Mouse (Mus musculus): Measurements from ENCODE around the gene Btg1.
A peak's percentile ranks its signal among the peaks of the same experiment; 100 is the strongest.

Gene Btg1

DNA sequence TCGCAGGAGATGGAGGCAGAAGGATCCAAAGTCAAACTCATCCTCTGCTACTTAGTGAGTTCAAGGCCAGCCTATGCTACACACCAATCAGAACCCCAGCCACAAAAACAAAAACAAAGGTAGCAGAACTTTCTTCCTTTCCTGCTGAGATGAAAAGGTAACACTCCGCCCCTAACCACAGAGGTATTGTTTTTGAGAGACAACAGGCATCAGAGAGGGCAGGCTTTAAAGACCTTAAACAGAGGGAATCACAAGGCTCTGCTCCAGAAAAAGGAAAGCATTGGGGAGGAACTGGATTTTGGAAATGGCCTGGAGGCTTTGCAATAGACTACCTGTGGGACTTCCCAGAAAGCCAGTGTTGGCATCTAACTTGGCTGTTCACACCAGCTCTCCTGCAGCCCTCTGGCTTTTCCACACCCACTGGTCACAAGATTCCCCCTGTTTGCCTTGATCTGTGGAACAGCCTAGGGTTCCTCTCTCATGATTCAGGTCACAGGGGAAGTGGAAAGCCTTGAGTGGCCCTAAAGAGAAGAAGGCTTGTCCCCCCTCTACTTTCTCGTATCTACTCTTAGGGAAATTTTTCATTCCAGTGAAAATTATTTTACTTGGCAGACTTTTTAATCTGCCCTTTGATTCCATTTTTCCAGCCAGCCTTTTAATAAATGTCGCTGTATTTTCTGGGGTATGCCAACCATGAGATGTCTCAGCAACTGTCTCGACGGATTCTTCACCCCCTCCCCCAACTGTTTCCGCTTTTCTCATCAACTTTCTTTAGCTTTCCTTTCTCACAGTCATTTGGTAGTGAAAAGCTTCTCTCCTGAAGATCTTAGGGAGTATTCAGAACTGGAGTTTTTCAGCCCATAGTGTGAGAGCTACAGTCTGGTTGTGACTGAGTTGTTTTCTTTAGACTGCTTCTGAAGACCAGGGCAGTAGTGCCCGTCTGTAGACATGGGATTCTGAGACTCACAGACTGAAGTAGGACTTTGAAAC, 7.2 kb upstream of the Btg1 start:
- no peak for DNase-seq (ENCODE audit: low spot score)

- no peak for DNase-seq (ENCODE audit: low spot score)
These were observed 651 bp upstream of the Btg1 start for GRCm38 (mm10) chr10:96616001-96616708.

GRCm38 (mm10) chr10:96617221-96617950, 580 bp downstream of the Btg1 start:
- DNase-seq (ENCODE audit: low spot score), result peak; percentile 61

- DNase-seq (ENCODE audit: low spot score), result peak; percentile 73
These were observed 1.3 kb downstream of the Btg1 start for GRCm38 (mm10) chr10:96617951-96618575.

DNA sequence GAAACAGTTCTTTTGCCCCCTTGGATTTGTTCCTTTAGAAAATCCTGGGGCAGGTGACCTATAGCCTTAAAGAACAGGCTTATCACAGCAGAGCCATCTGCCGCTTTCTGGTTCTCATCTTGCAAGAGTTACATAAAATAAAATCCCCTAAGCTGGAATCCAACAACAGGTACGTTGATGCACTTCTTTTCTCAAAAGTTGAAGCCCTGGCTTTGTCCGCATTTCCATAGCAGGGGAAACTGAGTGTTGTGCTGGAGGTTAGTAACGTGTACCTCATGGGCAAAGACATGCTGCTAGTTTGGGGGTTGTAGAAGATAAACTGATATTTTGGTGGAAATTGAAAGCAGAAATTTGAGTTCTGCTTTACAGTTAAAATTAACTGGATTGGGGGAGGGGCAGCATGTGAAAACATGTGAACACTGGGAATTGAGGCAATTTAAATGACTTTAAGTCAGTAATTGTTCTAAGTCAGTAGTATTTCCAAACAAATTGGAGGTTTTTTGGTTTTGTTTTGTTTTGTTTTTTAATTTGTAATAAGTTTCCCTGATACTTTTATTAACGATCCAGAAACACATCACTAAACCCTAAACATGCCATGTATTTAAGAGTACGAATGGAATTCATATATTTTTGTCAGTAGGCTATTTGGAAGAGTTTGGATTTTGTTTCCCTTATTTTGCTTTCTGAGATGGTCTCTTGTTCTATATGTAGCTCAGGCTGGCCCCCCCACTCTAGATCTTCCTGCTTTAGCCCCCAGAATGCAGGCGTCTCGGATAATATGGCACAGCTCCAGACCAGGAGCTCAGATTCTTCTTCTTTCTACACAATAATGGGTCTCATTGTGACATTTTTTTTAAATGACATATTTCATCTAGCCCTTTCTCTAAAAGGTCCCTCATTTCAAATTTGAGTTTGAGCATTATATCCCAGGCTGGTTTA, 3.4 kb downstream of the Btg1 start:
- no peak for DNase-seq (ENCODE audit: low spot score)

DNA sequence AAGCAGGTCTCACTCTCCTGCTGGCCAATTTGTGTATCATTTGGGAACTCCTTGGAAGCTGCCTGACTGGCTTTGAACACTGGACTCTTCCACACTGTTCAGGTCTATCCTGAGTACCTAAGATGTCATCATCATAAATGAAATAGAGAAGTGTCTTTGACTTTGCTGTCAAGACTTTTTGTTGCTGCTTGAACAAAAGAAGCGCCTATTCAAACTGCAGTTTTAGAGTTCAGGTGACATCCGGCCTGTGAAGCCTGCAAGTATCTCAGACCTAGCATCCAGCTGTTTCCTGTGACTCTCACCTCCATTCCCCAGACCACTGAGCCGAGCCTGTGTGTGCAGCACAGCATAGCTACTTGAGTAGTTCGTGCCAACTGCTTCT, 4.1 kb downstream of the Btg1 start:
- DNase-seq (ENCODE audit: low spot score), result no peak

GRCm38 (mm10) chr10:96621361-96621945, 4.6 kb downstream of the Btg1 start:
- no peak for DNase-seq (ENCODE audit: low spot score)

DNA sequence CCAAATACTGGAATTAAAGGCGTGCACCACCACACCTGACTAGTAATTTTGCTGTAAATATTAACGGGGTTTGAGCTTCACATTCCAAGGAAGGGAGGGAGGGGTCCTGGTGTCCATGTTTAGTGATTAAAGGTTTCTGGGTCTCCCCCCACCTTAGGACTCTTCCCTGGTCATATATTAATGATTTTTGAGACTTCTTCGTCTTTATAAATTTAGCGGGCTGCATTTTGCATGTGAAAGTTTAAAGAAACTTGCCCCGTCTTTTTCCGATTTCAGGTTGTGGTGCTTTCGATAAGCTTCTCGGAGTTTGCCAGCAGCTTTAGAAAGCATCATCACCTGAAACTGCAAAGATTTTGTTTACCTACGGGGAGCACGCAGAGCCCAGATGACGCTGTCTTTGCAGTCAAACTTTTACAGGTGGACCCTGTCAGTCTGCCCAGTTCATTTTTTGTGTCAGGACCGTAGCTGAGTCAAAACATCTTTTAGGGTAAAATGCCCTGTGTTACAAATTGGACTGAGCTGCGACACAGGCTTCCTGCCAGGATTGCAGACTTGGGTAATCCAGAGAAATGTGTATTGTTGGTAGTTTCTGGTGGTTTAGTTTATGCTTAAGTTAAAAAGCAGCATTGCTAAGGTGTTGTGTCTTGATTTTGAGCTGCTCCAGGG, 5.3 kb downstream of the Btg1 start:
- DNase-seq (ENCODE audit: low spot score), result no peak

DNA sequence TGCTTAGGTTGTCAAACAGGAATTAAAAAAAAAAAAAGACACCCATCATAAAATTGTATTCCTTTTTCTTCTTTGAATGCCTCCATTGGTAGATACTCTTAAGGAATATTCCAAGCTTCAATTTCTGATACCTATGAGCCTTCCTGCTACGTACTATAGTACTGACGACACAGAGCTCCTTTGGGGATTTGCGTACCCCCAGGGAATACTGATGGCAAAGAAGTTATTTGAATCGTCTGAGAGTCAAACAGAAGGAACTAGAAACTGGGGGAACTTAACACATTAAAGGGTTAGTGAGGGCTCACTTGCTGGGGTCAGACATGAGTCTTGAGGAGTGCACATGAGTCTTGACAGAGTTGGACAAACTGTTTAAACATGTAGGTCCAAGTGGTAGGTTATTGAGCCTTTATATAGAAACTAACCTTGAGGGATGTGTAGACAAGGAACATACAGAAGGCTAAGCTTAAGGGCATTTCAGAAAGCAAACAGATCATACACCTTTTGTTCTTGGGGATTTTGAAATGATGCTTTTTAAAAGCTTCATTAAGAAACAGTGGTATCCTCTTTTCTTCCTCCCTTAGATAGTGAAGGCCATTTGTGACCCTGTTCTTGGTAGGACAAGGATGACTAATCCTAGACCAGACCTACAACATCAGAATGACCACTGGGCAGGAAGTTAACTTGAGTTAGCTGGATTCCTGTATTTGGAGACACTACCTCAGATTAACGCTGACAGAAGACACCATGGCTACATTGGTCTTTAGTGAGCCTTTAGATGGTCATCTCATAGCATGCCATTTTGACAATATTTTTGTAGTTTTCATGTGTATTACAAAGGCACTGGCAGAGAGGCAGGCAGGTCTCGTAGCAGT, 6.2 kb downstream of the Btg1 start:
- DNase-seq (ENCODE audit: low spot score), result no peak

- DNase-seq (ENCODE audit: low spot score), result no peak
These were observed 6.9 kb downstream of the Btg1 start for GRCm38 (mm10) chr10:96623633-96624195.

- DNase-seq (ENCODE audit: low spot score), result no peak
These were observed 7.6 kb downstream of the Btg1 start for GRCm38 (mm10) chr10:96624406-96624805.

DNA sequence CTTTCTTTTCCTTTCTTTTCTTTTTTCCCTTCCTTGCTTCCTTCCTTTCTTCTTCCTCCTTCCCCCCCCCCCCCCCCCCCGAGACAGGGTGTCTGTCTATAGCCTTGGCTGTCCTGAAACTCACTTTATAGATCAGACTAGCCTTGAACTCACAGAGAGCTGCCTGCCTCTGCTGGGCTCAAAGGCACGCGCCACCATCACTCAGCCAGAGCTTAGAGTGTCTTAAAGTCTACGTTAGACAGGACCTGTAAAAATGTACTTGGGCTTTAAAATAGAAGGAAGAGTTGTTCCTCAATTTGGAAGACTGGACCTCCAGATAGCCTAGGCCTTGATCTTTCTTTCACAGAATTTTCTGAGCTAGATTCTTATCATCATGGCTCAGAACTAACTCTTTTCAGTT, 8.3 kb downstream of the Btg1 start:
- no peak for DNase-seq (ENCODE audit: low spot score)

- DNase-seq (ENCODE audit: low spot score), result no peak
These were observed 8.9 kb downstream of the Btg1 start for GRCm38 (mm10) chr10:96625682-96626081.

- no peak for DNase-seq (ENCODE audit: low spot score)
These were observed 9.4 kb downstream of the Btg1 start for GRCm38 (mm10) chr10:96626120-96626750.

- DNase-seq (ENCODE audit: low spot score), result no peak
These were observed 10.5 kb downstream of the Btg1 start for GRCm38 (mm10) chr10:96627332-96627731.

GRCm38 (mm10) chr10:96628100-96628912, 11.5 kb downstream of the Btg1 start:
- DNase-seq (ENCODE audit: low spot score), result no peak

GRCm38 (mm10) chr10:96628913-96629199, 12.1 kb downstream of the Btg1 start:
- no peak for DNase-seq (ENCODE audit: low spot score)
